Mouse (Mus musculus) liver, adult 10 weeks (tissue): ENCODE measurements around the gene Olfr222. TPM values are rescaled to one million over a fixed set of nuclear protein-coding genes. Genes with fewer than 3 reads are reported as not detected.

Source experiments
- polyA plus RNA-seq: library from polyadenylated mRNA; stranded (reverse); fragments of 350-450 nt; fragmentation: Illumina TruSeq; extraction: RNeasy Lipid Tissue Mini Kit (QIAGEN cat#74804); gene quantifications from one replicate; pipeline ENCODE4 v1.2.3, GENCODE M21; 2014; ENCODE audit warnings: low read depth, low replicate concordance

Gene Olfr222
- not detected for polyA plus RNA-seq

GRCm38 (mm10) chr11:59576135-59576534 lies at the start of gene Olfr222:
TSS of gene Olfr222 (minus strand) at chr11:59576235.

GRCm38 (mm10) chr11:59593189-59593588 lies 17.2 kb upstream of the Olfr222 start, which contains the start of gene Olfr223:
TSS of gene Olfr223 (minus strand) at chr11:59593289.

GRCm38 (mm10) chr11:59541324-59541723 lies 34.7 kb downstream of the Olfr222 start, which contains the start of gene Nlrp3:
TSS of gene Nlrp3 (plus strand) at chr11:59541568.

GRCm38 (mm10) chr11:59526472-59527080 lies 49.5 kb downstream of the Olfr222 start, which contains the start of gene Zkscan17:
TSS of gene Zkscan17 (minus strand) at chr11:59526751.

Other genes with a start within 250 kb of the Olfr222 start
- not detected for gene Prss38, start 200.6 kb downstream of the Olfr222 start, polyA plus RNA-seq
- gene Jmjd4, start 126.2 kb downstream of the Olfr222 start, polyA plus RNA-seq: 4.1 TPM
- 34.4 TPM for gene Snap47, start 125.0 kb downstream of the Olfr222 start, polyA plus RNA-seq
- gene Zfp867, start 103.8 kb downstream of the Olfr222 start, polyA plus RNA-seq: 4.0 TPM
- gene Zkscan17, start 49.5 kb downstream of the Olfr222 start, polyA plus RNA-seq: 2.4 TPM
- gene Nlrp3, start 34.7 kb downstream of the Olfr222 start, polyA plus RNA-seq: 0.08 TPM
- not detected for gene Olfr223, start 17.1 kb upstream of the Olfr222 start, polyA plus RNA-seq
- 15.0 TPM for gene Mprip, start 85.1 kb upstream of the Olfr222 start, polyA plus RNA-seq
- 0.21 TPM for gene Pld6, start 211.4 kb upstream of the Olfr222 start, polyA plus RNA-seq
- 3.4 TPM for gene Flcn, start 233.8 kb upstream of the Olfr222 start, polyA plus RNA-seq